Mouse (Mus musculus) E14TG2a.4 (cell line): ENCODE results near the gene Mlxipl.

Experiments
- H3K27me3 ChIP-seq: 2 replicates; pipeline ENCODE4 v1.6.1; 2014; ENCODE audit warnings: low read length, control low read depth; ENCODE audit not compliant: insufficient read depth
- H3K36me3 ChIP-seq: 2 replicates; pipeline ENCODE4 v1.6.1; 2014; ENCODE audit warnings: low read length, control low read depth; ENCODE audit not compliant: insufficient read depth
- H3K4me1 ChIP-seq: replicated peaks from 2 replicates; pipeline ENCODE4 v1.6.1; 2014; ENCODE audit warnings: low read depth, low read length, control low read depth
- H3K4me3 ChIP-seq: replicated peaks from 2 replicates; pipeline ENCODE4 v1.5.1; 2014; ENCODE audit warnings: mild to moderate bottlenecking, low read length
- H3K9me3 ChIP-seq: 2 replicates; pipeline ENCODE4 v1.6.1; 2014; ENCODE audit warnings: low read length, control low read depth
- CTCF ChIP-seq: conservative IDR thresholded peaks from 2 replicates; pipeline ENCODE4 v1.5.1; 2014; ENCODE audit warnings: low read length
- NANOG ChIP-seq: IDR thresholded peaks from 2 replicates; pipeline ENCODE4 v1.6.1; 2014; ENCODE audit warnings: borderline replicate concordance, low read length, mixed read lengths
- POU5F1 ChIP-seq: IDR thresholded peaks from 2 replicates; pipeline ENCODE4 v1.6.1; 2014; ENCODE audit warnings: low read length, borderline replicate concordance

The Mlxipl gene

DNA sequence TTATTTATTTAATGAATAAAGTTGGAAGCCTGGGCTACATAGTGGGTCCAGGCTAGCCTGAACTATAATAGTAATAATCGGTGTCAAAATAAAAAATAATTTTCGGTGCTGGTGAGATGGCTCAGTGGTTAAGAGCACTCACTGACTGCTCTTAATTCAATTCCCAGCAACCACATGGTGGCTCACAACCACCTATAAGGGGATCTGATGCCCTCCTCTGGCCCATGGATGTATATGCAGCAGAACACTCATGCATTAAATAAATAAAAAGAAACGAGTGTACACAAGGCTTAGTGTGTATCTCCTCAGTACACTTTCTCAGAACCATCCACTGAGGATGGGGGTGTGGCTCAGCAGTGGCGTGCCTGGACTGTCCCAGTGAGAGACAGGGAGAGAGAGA is 31.1 kb downstream of the Mlxipl start:
- Histone ChIP-seq H3K4me3 (no peak overlapping the region), H3K4me1 (peaks cover 37% of the 10 kb centered on the region), H3K36me3 (no peaks in the 10 kb centered on the region), H3K9me3 (no peaks in the 10 kb centered on the region), H3K27me3 (peaks cover 26% of the 10 kb centered on the region)
- TF ChIP-seq CTCF (peak; percentile 36), NANOG (no peak)

DNA sequence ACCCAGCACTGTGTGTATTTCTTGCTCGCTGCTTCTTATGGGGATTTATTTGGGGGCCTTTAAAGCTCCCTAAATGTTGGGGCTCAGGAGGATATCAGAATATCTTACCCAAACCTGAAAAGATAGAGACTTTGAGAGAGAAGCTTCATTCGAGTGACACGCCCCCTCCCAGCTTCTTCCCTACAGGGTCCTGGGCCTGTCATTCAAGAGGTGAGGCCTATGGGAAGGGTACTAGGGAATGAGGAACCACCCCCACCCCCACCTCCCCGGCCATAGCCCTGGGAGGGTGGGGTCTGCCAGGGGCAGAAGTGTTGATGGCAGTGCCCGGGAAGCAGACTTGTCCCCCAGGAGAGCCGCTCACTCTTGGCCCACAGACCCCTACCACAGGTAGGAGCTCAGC is 36.4 kb downstream of the Mlxipl start:
- Histone ChIP-seq H3K36me3 (no peaks in the 10 kb centered on the region), H3K4me3 (no peak overlapping the region), H3K27me3 (peaks cover 26% of the 10 kb centered on the region), H3K9me3 (no peaks in the 10 kb centered on the region), H3K4me1 (peaks cover 19% of the 10 kb centered on the region)
- TF ChIP-seq CTCF (no peak), POU5F1 (no peak), NANOG (no peak)

DNA sequence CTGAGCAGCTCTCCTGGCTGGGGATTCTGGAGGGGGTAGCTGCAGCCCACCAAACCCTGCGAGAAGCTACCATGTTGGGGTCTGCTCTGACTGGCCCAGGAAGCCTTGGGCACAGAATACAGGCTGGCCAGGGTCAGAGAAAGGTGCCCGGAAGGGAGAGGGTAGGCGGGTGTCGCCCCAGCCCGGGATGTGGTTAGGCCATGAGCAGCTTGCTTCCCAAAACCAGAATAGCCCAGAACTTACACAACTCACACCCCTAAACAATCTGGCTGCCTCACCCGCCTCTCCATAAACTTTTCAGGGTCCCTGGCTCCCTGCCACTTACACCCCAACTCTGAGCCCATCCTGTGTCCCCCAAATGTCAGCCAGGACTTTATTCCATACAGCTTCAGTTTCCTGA is 38.0 kb downstream of the Mlxipl start:
- Histone ChIP-seq H3K36me3 (no peaks in the 10 kb centered on the region), H3K4me3 (no peak overlapping the region), H3K9me3 (no peaks in the 10 kb centered on the region), H3K4me1 (peaks cover 15% of the 10 kb centered on the region), H3K27me3 (peaks cover 23% of the 10 kb centered on the region)
- TF ChIP-seq CTCF (no peak), NANOG (no peak), POU5F1 (no peak)

DNA sequence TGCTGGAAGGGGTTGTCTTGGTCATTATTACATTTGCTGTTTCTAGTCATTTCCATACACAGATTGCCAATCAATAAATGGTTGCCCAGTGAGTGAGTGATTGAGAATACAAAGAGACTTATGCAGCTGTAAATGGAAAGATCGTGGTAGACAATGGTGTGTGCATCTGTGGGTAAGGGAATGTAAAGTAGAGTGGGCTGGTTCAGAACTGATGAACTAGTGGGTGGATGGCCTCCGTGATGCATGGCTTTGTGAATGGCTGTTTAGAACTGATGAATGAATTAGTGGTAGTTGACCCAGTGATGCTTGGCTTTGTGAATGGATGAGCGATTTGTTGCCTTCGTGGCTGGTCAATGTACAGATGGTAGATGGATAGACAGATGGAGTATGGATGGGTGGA is 40.1 kb downstream of the Mlxipl start:
- Histone ChIP-seq H3K9me3 (no peaks in the 10 kb centered on the region), H3K4me3 (no peak overlapping the region), H3K27me3 (peaks cover 28% of the 10 kb centered on the region), H3K4me1 (peaks cover 32% of the 10 kb centered on the region), H3K36me3 (no peaks in the 10 kb centered on the region)
- peak; percentile 71 for TF ChIP-seq NANOG
- TF ChIP-seq CTCF = no peak

DNA sequence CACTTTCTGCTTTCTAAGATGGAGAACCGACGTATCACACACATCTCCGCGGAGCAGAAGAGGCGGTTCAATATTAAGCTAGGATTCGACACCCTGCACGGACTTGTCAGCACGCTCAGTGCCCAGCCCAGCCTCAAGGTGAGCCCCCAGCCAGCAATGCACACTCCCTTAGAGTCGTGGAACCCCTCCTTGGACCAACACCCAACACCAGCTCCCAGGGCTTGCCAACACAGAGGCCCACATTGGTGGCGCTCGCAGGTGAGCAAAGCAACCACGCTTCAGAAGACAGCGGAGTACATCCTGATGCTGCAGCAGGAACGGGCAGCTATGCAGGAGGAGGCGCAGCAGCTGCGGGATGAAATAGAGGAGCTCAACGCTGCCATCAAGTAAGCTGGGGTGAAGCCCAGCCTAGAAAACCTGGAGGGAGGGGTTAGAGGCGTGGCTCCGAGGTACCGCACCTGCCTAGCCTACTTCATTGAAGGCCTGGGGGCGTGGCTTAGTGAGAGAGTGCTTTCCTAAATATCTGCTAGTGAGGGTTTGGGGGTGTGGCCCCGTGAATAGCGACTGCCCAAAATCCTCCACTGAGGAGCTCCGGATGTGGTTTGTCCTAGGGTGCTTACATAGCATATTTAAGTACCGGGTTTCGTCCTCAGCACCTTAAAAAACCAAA is 44.2 kb downstream of the Mlxipl start:
- peaks cover 39% of the 10 kb centered on the region for H3K27me3 ChIP-seq
- TF ChIP-seq CTCF = no peak
- TF ChIP-seq POU5F1 = no peak
- no peak for TF ChIP-seq NANOG
- H3K4me1 ChIP-seq = peaks cover 40% of the 10 kb centered on the region
- H3K4me3 ChIP-seq = peak overlapping the region; percentile 73
- no peaks in the 10 kb centered on the region for H3K9me3 ChIP-seq
- no peaks in the 10 kb centered on the region for H3K36me3 ChIP-seq

DNA sequence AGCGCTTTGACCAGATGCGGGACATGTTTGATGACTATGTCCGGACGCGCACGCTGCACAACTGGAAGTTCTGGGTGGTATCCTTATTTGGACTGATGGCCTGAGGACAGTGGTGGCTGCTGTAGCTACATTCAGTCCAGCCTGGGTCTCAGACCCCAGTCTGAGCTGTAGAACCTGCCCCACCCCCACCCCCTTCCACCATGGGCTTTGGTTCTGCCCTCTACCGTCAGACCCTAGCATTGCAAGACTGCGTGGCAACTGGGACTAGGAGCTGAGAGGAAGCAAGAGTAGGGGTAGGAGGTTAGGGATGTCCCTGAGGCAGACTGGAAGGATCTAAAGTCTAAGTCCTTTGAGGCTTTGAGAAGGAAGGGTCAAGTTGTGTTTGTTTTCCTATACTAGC is 44.8 kb downstream of the Mlxipl start:
- H3K27me3 ChIP-seq = peaks cover 39% of the 10 kb centered on the region
- no peaks in the 10 kb centered on the region for H3K9me3 ChIP-seq
- no peaks in the 10 kb centered on the region for H3K36me3 ChIP-seq
- TF ChIP-seq POU5F1 (no peak), CTCF (peak; percentile 88)
- peaks cover 40% of the 10 kb centered on the region for H3K4me1 ChIP-seq
- H3K4me3 ChIP-seq = peak overlapping the region; percentile 73

DNA sequence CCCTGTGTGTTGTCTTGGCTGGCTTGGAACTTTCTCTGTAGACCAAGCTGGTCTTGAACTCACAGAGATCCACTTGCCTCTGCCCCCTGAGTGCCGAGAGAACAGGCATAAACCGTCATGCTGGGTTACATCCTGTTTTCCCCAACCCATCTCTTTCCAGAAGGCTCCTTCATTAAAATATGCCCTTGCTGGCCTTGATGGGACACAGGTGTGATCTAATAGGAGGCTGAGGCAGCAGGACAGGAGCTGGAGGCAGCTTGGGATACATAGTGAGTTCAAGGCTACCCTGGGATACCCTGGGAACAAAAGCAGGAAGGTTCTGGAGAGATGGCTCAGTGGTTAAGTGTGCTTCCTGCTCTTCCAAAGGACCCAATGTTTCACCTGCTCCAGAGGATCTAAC is 50.2 kb downstream of the Mlxipl start:
- Histone ChIP-seq H3K9me3 (peaks cover 4% of the 10 kb centered on the region; the same call in 1 of the 2 replicates), H3K4me1 (peaks cover 13% of the 10 kb centered on the region), H3K36me3 (no peaks in the 10 kb centered on the region), H3K4me3 (no peak overlapping the region), H3K27me3 (peaks cover 20% of the 10 kb centered on the region; the same call in 1 of the 2 replicates)
- no peak for TF ChIP-seq POU5F1
- no peak for TF ChIP-seq NANOG
- TF ChIP-seq CTCF = no peak

DNA sequence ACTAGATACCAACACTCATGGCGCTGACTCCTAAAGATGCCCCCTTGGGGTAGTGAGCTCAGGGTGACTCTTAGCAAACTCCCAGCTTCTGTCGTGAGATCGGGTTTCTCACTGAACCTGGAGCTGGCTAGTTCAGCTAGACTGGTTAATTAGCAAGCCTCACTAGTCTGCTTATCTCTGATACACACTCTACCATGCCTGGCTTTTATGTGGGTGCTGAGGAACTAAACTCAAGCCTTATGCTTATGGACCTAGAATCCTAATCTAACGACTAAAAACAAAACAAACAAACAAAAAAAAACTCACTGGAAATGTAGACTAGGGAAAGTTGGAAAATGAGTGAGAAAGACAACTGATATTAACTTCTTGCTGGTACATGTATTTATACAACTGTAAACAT is 54.8 kb downstream of the Mlxipl start:
- no peaks in the 10 kb centered on the region for H3K36me3 ChIP-seq
- H3K4me3 ChIP-seq = no peak overlapping the region
- H3K27me3 ChIP-seq = peaks cover 9% of the 10 kb centered on the region; the same call in 1 of the 2 replicates
- H3K4me1 ChIP-seq = peaks cover 15% of the 10 kb centered on the region
- peaks cover 4% of the 10 kb centered on the region; the same call in 1 of the 2 replicates for H3K9me3 ChIP-seq
- TF ChIP-seq POU5F1 (no peak), CTCF (no peak), NANOG (no peak)

DNA sequence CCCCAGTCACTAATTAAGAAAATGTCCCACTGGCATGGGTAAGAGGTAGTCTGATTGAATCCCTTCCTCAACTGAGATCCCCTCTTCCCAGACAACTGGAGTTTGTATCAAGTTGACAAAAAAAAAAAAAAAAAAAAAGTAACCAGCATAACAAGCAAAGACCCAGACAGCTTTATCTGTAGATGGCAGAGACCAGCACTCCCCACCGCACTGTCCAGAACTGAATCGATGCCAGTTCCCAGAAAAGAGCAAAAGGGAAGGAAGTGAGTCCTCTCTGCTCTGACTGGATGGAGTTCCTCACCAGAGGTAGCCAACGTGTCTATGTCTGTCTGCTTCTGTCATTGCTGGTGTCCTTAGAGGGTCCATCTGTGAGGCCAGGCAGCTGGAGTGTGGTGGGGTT is 55.8 kb downstream of the Mlxipl start:
- no peaks in the 10 kb centered on the region for H3K36me3 ChIP-seq
- peaks cover 15% of the 10 kb centered on the region for H3K4me1 ChIP-seq
- no peak overlapping the region for H3K4me3 ChIP-seq
- H3K9me3 ChIP-seq = peaks cover 4% of the 10 kb centered on the region; the same call in 1 of the 2 replicates
- H3K27me3 ChIP-seq = peaks cover 9% of the 10 kb centered on the region; the same call in 1 of the 2 replicates
- TF ChIP-seq POU5F1 (no peak), CTCF (no peak), NANOG (no peak)
